Mouse (Mus musculus) lung, adult 2 months (tissue): ENCODE results near the gene Tmed9.
"Not testable (repeated sequence)": the region's sequence is repeated elsewhere in the genome, so short reads cannot be mapped to it uniquely, and the experiment has no call there.

ENCODE experiments used
- CTCF ChIP-seq: fragments of 200-500 bp; IDR thresholded peaks from 2 replicates; pipeline ENCODE4 v1.5.1; 2011; ENCODE audit warnings: mild to moderate bottlenecking, low read length, control low read depth; ENCODE audit not compliant: insufficient read depth
- POLR2A ChIP-seq: fragments of 200-500 bp; IDR thresholded peaks from 2 replicates; pipeline ENCODE4 v1.6.1; 2011; ENCODE audit warnings: low read depth, mild to moderate bottlenecking, control low read depth, low read length, borderline replicate concordance; ENCODE audit errors: extremely low read depth

DNA sequence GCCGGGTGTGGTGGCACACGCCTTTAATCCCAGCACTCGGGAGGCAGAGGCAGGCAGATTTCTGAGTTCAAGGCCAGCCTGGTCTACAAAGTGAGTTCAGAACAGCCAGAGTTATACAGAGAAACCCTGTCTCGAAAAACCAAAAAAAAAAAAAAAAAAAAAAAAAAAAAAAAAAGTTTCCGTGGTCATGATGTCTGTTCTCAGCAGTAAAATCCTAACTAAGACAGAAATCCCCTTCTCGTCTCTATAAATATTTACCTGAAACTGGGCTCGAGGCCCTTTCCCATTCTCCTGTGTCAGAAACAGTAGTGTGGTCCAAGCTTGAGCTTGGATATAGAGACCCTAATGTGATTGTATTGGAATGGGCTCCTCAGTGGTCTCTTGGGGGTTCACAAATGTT lies 3.3 kb downstream of the Tmed9 start:
- not testable (repeated sequence) for TF ChIP-seq CTCF, POLR2A
